Mouse (Mus musculus) liver, embryonic 11.5 days (tissue): ENCODE measurements around the gene Med19. TPM values are rescaled to one million over a fixed set of nuclear protein-coding genes. Genes with fewer than 3 reads are reported as not detected.

Experiments used
- ATAC-seq: fragments of 200-750 bp; cut with Nextera tagmentation; replicated peaks from 2 replicates; pipeline ENCODE4 v1.8.0; 2017; ENCODE audit warnings: moderate number of reproducible peaks, mild to moderate bottlenecking, moderate TSS enrichment, moderate library complexity; ENCODE audit not compliant: low FRiP score
- DNase-seq: peaks from one replicate; pipeline ENCODE4 v3.0.0-alpha.2; 2017; ENCODE audit warnings: low spot score
- H3K27ac ChIP-seq: fragments of 300-500 bp; sonication (generic); 2 replicates; pipeline ENCODE4 v1.5.1; 2014; ENCODE audit warnings: mild to moderate bottlenecking, low read depth, low read length, control low read depth
- H3K27me3 ChIP-seq: fragments of 300-500 bp; sonication (generic); replicated peaks from 2 replicates; pipeline ENCODE4 v1.6.1; 2014; ENCODE audit warnings: low read length, mixed read lengths; ENCODE audit not compliant: control insufficient read depth, insufficient read depth
- H3K36me3 ChIP-seq: fragments of 300-500 bp; sonication (generic); 2 replicates; pipeline ENCODE4 v1.6.1; 2014; ENCODE audit warnings: mild to moderate bottlenecking, low read length, moderate library complexity, mixed read lengths; ENCODE audit not compliant: control insufficient read depth, insufficient read depth
- H3K4me1 ChIP-seq: fragments of 300-500 bp; sonication (generic); replicated peaks from 2 replicates; pipeline ENCODE4 v1.6.1; 2014; ENCODE audit warnings: low read length, mixed read lengths; ENCODE audit not compliant: control insufficient read depth, insufficient read depth
- H3K4me2 ChIP-seq: fragments of 300-500 bp; sonication (generic); 2 replicates; pipeline ENCODE4 v1.6.1; 2014; ENCODE audit warnings: mild to moderate bottlenecking, control low read depth, moderate library complexity
- H3K4me3 ChIP-seq: fragments of 300-500 bp; sonication (generic); 2 replicates; pipeline ENCODE4 v1.5.1; 2014; ENCODE audit warnings: low read depth, low read length, control low read depth
- H3K9ac ChIP-seq: fragments of 300-500 bp; sonication (generic); 2 replicates; pipeline ENCODE4 v1.6.1; 2014; ENCODE audit warnings: low read depth, low read length, control low read depth
- H3K9me3 ChIP-seq: fragments of 300-500 bp; sonication (generic); 2 replicates; pipeline ENCODE4 v1.6.1; 2016; ENCODE audit warnings: low read length, inconsistent platforms, mixed read lengths; ENCODE audit not compliant: control insufficient read depth
- WGBS: fragments of 180-500 bp; shearing (Covaris S2); extraction: QIAGEN DNeasy Blood & Tissue Kit; methylation state at CpG from one replicate; pipeline ENCODE4 v1.1.7; 2014; 5-methylcytosine and 5-hydroxymethylcytosine counted together
- polyA plus RNA-seq: library from polyadenylated mRNA; unstranded; fragments of >200 nt; fragmentation: Nextera tagmentation; extraction: Ambion mirVana; gene quantifications from 2 replicates; pipeline ENCODE4 v1.2.1, GENCODE M21; 2014

Gene Med19
- polyA plus RNA-seq, 1 experiment from 2014 or later = 44.9 TPM

GRCm38 (mm10) chr2:84677270-84677967, 783 bp upstream of the Med19 start:
- Histone ChIP-seq H3K27me3 (no peaks in the 10 kb centered on the region), H3K4me2 (peak overlapping the region; percentile 70), H3K27ac (0 out of 2 replicates have a peak overlapping the region, but pooled peaks have one; percentile 36), H3K9me3 (no peaks in the 10 kb centered on the region), H3K4me1 (peaks cover 19% of the 10 kb centered on the region), H3K4me3 (peak overlapping the region; percentile 86), H3K36me3 (peaks cover 22% of the 10 kb centered on the region; the same call in 1 of the 2 replicates), H3K9ac (peak overlapping the region; percentile 66)
- ATAC-seq = peak; percentile 42
- no peak for DNase-seq
- 8% methylated on average over 22 of the region's 22 CpGs for whole genome bisulfite sequencing

- H3K27me3 ChIP-seq = no peaks in the 10 kb centered on the region
- peaks cover 19% of the 10 kb centered on the region for H3K4me1 ChIP-seq
- H3K36me3 ChIP-seq = peaks cover 14% of the 10 kb centered on the region; the same call in 1 of the 2 replicates
- ATAC-seq (no peak), DNase-seq (no peak)
- H3K27ac ChIP-seq = peak within 1 kb of the TSS; percentile 44; the same call in 1 of the 2 replicates
- H3K4me2 ChIP-seq = peak within 1 kb of the TSS; percentile 70
- no peaks in the 10 kb centered on the region for H3K9me3 ChIP-seq
- H3K9ac ChIP-seq = peak within 1 kb of the TSS; percentile 78
- peak within 1 kb of the TSS; percentile 86 for H3K4me3 ChIP-seq
- 12% methylated on average over 8 of the region's 8 CpGs for WGBS
Measured at GRCm38 (mm10) chr2:84679016-84679415, 814 bp downstream of the Med19 start, which contains the start of gene Tmx2. Gene Tmx2, minus strand, starts transcription at chr2:84679140.

- Histone ChIP-seq H3K27me3 (no peaks in the 10 kb centered on the region), H3K36me3 (peaks cover 23% of the 10 kb centered on the region), H3K4me3 (peak overlapping the region; percentile 22; the same call in 1 of the 2 replicates), H3K27ac (peak overlapping the region; percentile 90), H3K4me1 (peaks cover 7% of the 10 kb centered on the region; the same call in 1 of the 2 replicates), H3K4me2 (peak overlapping the region; percentile 60), H3K9me3 (no peaks in the 10 kb centered on the region), H3K9ac (peak overlapping the region; percentile 46; the same call in 1 of the 2 replicates)
- whole genome bisulfite sequencing = 45% methylated on average over 6 of the region's 6 CpGs
- ATAC-seq (peak; percentile 63), DNase-seq (no peak)
Measured at GRCm38 (mm10) chr2:84682605-84683183, 4.5 kb downstream of the Med19 start.

GRCm38 (mm10) chr2:84688080-84688844, 10.1 kb downstream of the Med19 start:
- no peaks in the 10 kb centered on the region for H3K27me3 ChIP-seq
- H3K9me3 ChIP-seq = no peaks in the 10 kb centered on the region
- H3K36me3 ChIP-seq = peaks cover 45% of the 10 kb centered on the region
- no peak overlapping the region for H3K27ac ChIP-seq
- 69% methylated on average over 2 of the region's 2 CpGs for WGBS
- peaks cover 4% of the 10 kb centered on the region for H3K4me1 ChIP-seq
- no peak overlapping the region for H3K4me3 ChIP-seq
- ATAC-seq = no peak
- H3K9ac ChIP-seq = no peak overlapping the region
- no peak overlapping the region for H3K4me2 ChIP-seq
- no peak for DNase-seq

GRCm38 (mm10) chr2:84690050-84690449, 11.8 kb downstream of the Med19 start:
- no peak for ATAC-seq
- no peak for DNase-seq
- Histone ChIP-seq H3K9ac (no peak overlapping the region), H3K27me3 (no peaks in the 10 kb centered on the region), H3K4me2 (no peak overlapping the region), H3K36me3 (peaks cover 45% of the 10 kb centered on the region), H3K4me3 (no peak overlapping the region), H3K9me3 (no peaks in the 10 kb centered on the region), H3K27ac (no peak overlapping the region), H3K4me1 (peaks cover 4% of the 10 kb centered on the region; the same call in 1 of the 2 replicates)
- 90% methylated on average over 12 of the region's 12 CpGs for WGBS

- no peak for ATAC-seq
- H3K36me3 ChIP-seq = peaks cover 26% of the 10 kb centered on the region
Measured at GRCm38 (mm10) chr2:84695007-84695695, 16.9 kb downstream of the Med19 start.

GRCm38 (mm10) chr2:84703497-84703896, 25.3 kb downstream of the Med19 start:
- H3K36me3 ChIP-seq = peaks cover 6% of the 10 kb centered on the region; the same call in 1 of the 2 replicates
- DNase-seq = no peak
- no peak overlapping the region for H3K9ac ChIP-seq
- no peak overlapping the region for H3K4me3 ChIP-seq
- WGBS = 77% methylated on average over 1 of the region's 1 CpGs
- H3K27ac ChIP-seq = no peak overlapping the region
- H3K4me1 ChIP-seq = peaks cover 9% of the 10 kb centered on the region
- ATAC-seq = no peak; the same call in 1 of the 2 replicates
- H3K4me2 ChIP-seq = no peak overlapping the region
- no peaks in the 10 kb centered on the region for H3K27me3 ChIP-seq
- H3K9me3 ChIP-seq = no peaks in the 10 kb centered on the region

More at GRCm38 (mm10) chr2:84695007-84695695, 16.9 kb downstream of the Med19 start:
- DNase-seq = no peak
- WGBS = 89% methylated on average over 5 of the region's 5 CpGs
- H3K4me2 ChIP-seq = no peak overlapping the region
- no peak overlapping the region for H3K4me3 ChIP-seq
- H3K27me3 ChIP-seq = no peaks in the 10 kb centered on the region
- H3K4me1 ChIP-seq = no peaks in the 10 kb centered on the region
- no peaks in the 10 kb centered on the region for H3K9me3 ChIP-seq
- H3K9ac ChIP-seq = no peak overlapping the region
- no peak overlapping the region for H3K27ac ChIP-seq

- Histone ChIP-seq H3K36me3 (peaks cover 8% of the 10 kb centered on the region; the same call in 1 of the 2 replicates), H3K4me1 (peaks cover 9% of the 10 kb centered on the region), H3K4me3 (no peak overlapping the region), H3K27me3 (no peaks in the 10 kb centered on the region), H3K4me2 (no peak overlapping the region), H3K9me3 (no peaks in the 10 kb centered on the region), H3K9ac (no peak overlapping the region), H3K27ac (no peak overlapping the region)
- DNase-seq (no peak), ATAC-seq (no peak)
- 69% methylated on average over 5 of the region's 5 CpGs for WGBS
Measured at GRCm38 (mm10) chr2:84704329-84704728, 26.1 kb downstream of the Med19 start.
